15 mouse cellular contexts compared by ENCODE assay signal in genomic region chr19:47483346-47483745, GRCm38 (mm10). TPM values are rescaled to one million over a fixed set of nuclear protein-coding genes. Genes with fewer than 3 reads are reported as not detected.
A peak's percentile ranks its signal among the peaks of the same experiment; 100 is the strongest.
DNase-seq lines count a peak whose midpoint lies in the region.
"Had no signal": no experiment of that assay in that cellular context is flagged by ENCODE, and none has a peak within 500 bp of the region (broad histone marks: within the 10 kb centered on the region; RNA-seq: fewer than 3 reads in every experiment).

No protein-coding gene starts in this region.

- intact Hi-C loops in left cerebral cortex, postnatal 36 days (cut with DNase I) = no loop called here

- DNase-seq in 3T3-L1 (ENCODE audit: low read depth, low spot score) = peak; percentile 86
- DNase-seq in Muller cell, postnatal 12 days (ENCODE audit: inconsistent ontology term) = peak; percentile 68
- DNase-seq in retina, postnatal 1 day = no peak
- no peak for DNase-seq in left cerebral cortex, postnatal 36 days (ENCODE audit: low spot score in 2 of 2)
- DNase-seq in adrenal gland, postnatal 4 days (ENCODE audit: low spot score in 2 of 2) = no peak
- DNase-seq: adrenal gland, adult 8-10 months; adrenal gland, postnatal 14 days; adrenal gland, postnatal 36 days; cerebellum, adult 11 months; cerebellum, adult 18-20 months; cerebellum, adult 8-10 months; cerebellum, adult 9-11 months; cerebellum, postnatal 14 days; cerebellum, postnatal 36 days; embryo, embryonic 11 days had no signal

RNA-seq across cellular contexts. Expression of gene Sh3pxd2a, which starts 19.1 kb away (rescaled TPM):
- 10 to 100 TPM; 27.9 to 36.1 TPM for total RNA-seq in left cerebral cortex, postnatal 36 days (2021)
- total RNA-seq in adrenal gland, postnatal 4 days (2021) = 10 to 100 TPM; 81.7 to 88.7 TPM

RNA-seq across cellular contexts. Expression of gene Stn1, which starts 54.0 kb away (rescaled TPM):
- total RNA-seq in left cerebral cortex, postnatal 36 days (2021) = 10 to 100 TPM; 23.9 to 30.8 TPM
- 10 to 100 TPM; 21.4 to 26.0 TPM for total RNA-seq in adrenal gland, postnatal 4 days (2021)

Comparison
In these comparisons a context has a peak if more than half of its experiments do, and no peak if none do; other contexts are left out.
1. DNase-seq: peak in 3T3-L1 (single experiment) and Muller cell, postnatal 12 days (single experiment); none in retina, postnatal 1 day (single experiment), left cerebral cortex, postnatal 36 days (0 of 2) and adrenal gland, postnatal 4 days (0 of 2).